Mouse (Mus musculus) kidney, postnatal 0 days (tissue): Measurements from ENCODE around the gene Grid2. TPM values are rescaled to one million over a fixed set of nuclear protein-coding genes. Genes with fewer than 3 reads are reported as not detected.

ENCODE experiments used
- ATAC-seq: fragments of 200-750 bp; cut with Nextera tagmentation; replicated peaks from 2 replicates; pipeline ENCODE4 v1.8.0; 2017; ENCODE audit warnings: low read depth, moderate number of reproducible peaks, moderate TSS enrichment, moderate library complexity; ENCODE audit not compliant: low FRiP score
- DNase-seq: peaks from one replicate; pipeline ENCODE4 v3.0.0-alpha.2; 2016; ENCODE audit warnings: low spot score
- H3K27ac ChIP-seq: fragments of 300-500 bp; sonication (generic); 2 replicates; pipeline ENCODE4 v1.5.1; 2014; ENCODE audit warnings: mild to moderate bottlenecking
- H3K27me3 ChIP-seq: fragments of 300-500 bp; sonication (generic); 2 replicates; pipeline ENCODE4 v1.6.1; 2014; ENCODE audit warnings: low read length, mixed read lengths; ENCODE audit not compliant: insufficient read depth
- H3K36me3 ChIP-seq: fragments of 300-500 bp; sonication (generic); 2 replicates; pipeline ENCODE4 v1.6.1; 2014; ENCODE audit warnings: low read length, mixed read lengths; ENCODE audit not compliant: insufficient read depth
- H3K4me1 ChIP-seq: fragments of 300-500 bp; sonication (generic); replicated peaks from 2 replicates; pipeline ENCODE4 v1.6.1; 2014; ENCODE audit warnings: antibody characterized with exemption, low read length, mixed read lengths; ENCODE audit not compliant: insufficient read depth
- H3K4me2 ChIP-seq: fragments of 300-500 bp; sonication (generic); 2 replicates; pipeline ENCODE4 v1.6.1; 2014; ENCODE audit warnings: mild to moderate bottlenecking, low read length, moderate library complexity, mixed read lengths
- H3K4me3 ChIP-seq: fragments of 300-500 bp; sonication (generic); replicated peaks from 2 replicates; pipeline ENCODE4 v1.5.1; 2014; ENCODE audit warnings: low read depth, low read length
- H3K9ac ChIP-seq: fragments of 300-500 bp; sonication (generic); 2 replicates; pipeline ENCODE4 v1.6.1; 2014; ENCODE audit warnings: low read depth, low read length
- H3K9me3 ChIP-seq: fragments of 300-500 bp; sonication (generic); replicated peaks from 2 replicates; pipeline ENCODE4 v1.6.1; 2016; ENCODE audit warnings: low read length, inconsistent platforms, mixed read lengths
- CTCF ChIP-seq: IDR thresholded peaks from 2 replicates; pipeline ENCODE4 v1.5.1; 2016; ENCODE audit warnings: antibody characterized with exemption, low read depth, mild to moderate bottlenecking, moderate library complexity
- WGBS: fragments of 180-500 bp; shearing (Covaris S2); extraction: QIAGEN DNeasy Blood & Tissue Kit; methylation state at CpG from one replicate; pipeline ENCODE4 v1.1.7; 2014; 5-methylcytosine and 5-hydroxymethylcytosine counted together
- polyA plus RNA-seq: library from polyadenylated mRNA; unstranded; fragments of >200 nt; fragmentation: Nextera tagmentation; extraction: Ambion mirVana; gene quantifications from 2 replicates; pipeline ENCODE4 v1.2.1, GENCODE M21; 2015

The Grid2 gene
- polyA plus RNA-seq, 1 experiment from 2014 or later: 0.21 TPM

DNA sequence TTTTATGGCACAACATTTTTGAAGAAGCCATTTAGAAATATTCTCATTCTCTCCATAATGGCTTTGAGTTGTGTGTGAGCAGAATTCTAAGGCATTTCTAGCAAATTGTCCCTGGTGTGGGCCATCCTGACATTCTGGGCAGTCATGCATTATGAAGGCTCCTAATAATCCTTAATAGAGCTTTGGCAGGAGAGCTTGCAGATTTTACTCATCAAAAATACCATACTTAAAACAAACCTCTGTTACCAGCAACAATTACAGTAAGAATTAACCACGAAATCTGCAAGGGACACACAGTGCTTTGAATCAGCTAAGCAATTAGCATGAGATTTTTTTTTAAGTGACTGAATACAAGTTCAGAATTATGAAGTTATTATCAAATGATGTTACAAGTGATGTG lies 1053.0 kb downstream of the Grid2 start:
- TF ChIP-seq CTCF: no peak
- H3K4me1 ChIP-seq: no peaks in the 10 kb centered on the region
- ATAC-seq: no peak
- no peak overlapping the region for H3K9ac ChIP-seq
- 78% methylated on average over 1 of the region's 1 CpGs for WGBS
- no peak overlapping the region for H3K4me2 ChIP-seq
- H3K27me3 ChIP-seq: no peaks in the 10 kb centered on the region
- H3K27ac ChIP-seq: no peak overlapping the region
- H3K36me3 ChIP-seq: no peaks in the 10 kb centered on the region
- DNase-seq: no peak
- H3K4me3 ChIP-seq: no peak overlapping the region
- H3K9me3 ChIP-seq: no peaks in the 10 kb centered on the region

DNA sequence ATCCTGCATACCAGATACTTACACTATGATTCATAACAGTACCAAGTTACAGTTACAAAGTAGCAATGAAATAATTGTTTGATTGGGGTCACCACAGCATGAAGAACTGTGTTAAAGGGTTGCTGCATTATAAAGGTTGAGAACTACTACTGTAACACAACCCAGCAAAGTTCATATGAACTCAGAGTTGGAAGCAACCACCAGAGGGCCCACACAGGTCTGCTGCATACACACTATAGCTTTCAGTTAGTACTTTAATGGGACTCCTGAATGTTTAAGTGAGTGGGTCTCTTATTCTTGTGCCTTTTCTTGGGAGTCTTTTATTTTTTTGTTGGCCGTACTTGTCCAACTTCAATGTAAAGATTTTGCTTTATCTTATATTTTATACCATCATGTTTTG lies 1057.5 kb downstream of the Grid2 start:
- H3K9ac ChIP-seq: no peak overlapping the region
- H3K36me3 ChIP-seq: no peaks in the 10 kb centered on the region
- no peaks in the 10 kb centered on the region for H3K4me1 ChIP-seq
- H3K27ac ChIP-seq: no peak overlapping the region
- H3K9me3 ChIP-seq: no peaks in the 10 kb centered on the region
- H3K4me2 ChIP-seq: no peak overlapping the region
- 93% methylated on average over 1 of the region's 1 CpGs for WGBS
- TF ChIP-seq CTCF: peak; percentile 40; the same call in 1 of the 2 replicates
- no peak overlapping the region for H3K4me3 ChIP-seq
- DNase-seq (peak; percentile 22), ATAC-seq (no peak)
- H3K27me3 ChIP-seq: no peaks in the 10 kb centered on the region

DNA sequence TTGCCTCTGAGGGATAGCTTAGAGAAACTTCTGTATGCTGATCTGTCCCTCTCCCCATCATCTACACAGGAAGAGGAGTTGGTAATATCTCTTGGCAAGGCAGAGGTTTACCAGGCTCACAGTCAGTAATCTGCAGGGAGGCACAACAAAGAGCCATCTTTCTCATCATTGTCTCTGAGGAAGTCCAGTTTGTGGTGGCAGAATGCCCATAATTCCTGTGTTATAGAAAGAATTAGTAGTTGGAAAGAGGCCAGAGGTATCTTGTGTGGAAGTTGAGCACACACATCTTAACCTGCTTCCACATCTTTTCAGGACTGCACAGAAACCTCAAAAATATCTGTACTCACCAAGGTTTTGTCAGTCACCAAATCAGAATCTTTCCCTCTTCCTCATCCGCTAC lies 1071.3 kb downstream of the Grid2 start:
- no peak overlapping the region for H3K4me2 ChIP-seq
- no peaks in the 10 kb centered on the region for H3K4me1 ChIP-seq
- H3K9me3 ChIP-seq: no peaks in the 10 kb centered on the region
- no peak overlapping the region for H3K9ac ChIP-seq
- no peak for TF ChIP-seq CTCF
- H3K4me3 ChIP-seq: no peak overlapping the region
- H3K27ac ChIP-seq: no peak overlapping the region
- no peaks in the 10 kb centered on the region for H3K36me3 ChIP-seq
- 79% methylated on average over 1 of the region's 1 CpGs for WGBS
- no peak for DNase-seq
- no peak for ATAC-seq
- H3K27me3 ChIP-seq: no peaks in the 10 kb centered on the region

DNA sequence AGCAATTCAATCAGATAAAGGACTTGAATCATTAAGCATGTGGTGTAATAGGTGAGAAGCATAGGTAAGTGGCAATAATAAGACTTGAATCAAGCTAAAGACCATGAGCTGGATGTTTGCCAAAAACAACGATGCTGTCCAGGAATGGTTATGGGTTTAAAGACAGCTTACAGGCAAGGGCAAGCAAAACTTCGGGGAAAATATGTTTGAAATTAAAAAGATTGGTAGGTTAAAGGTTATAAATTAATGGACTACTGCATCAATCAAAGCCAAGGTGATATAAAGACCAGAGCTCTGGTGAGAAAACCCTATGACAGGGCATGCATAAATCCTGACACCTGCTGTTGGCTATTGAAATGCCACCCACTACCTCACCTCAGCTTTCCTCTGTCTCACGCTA lies 1072.2 kb downstream of the Grid2 start:
- TF ChIP-seq CTCF: peak; percentile 31; the same call in 1 of the 2 replicates
- no peaks in the 10 kb centered on the region for H3K36me3 ChIP-seq
- 45% methylated on average over 3 of the region's 3 CpGs for WGBS
- H3K9me3 ChIP-seq: no peaks in the 10 kb centered on the region
- no peaks in the 10 kb centered on the region for H3K4me1 ChIP-seq
- DNase-seq (peak; percentile 2), ATAC-seq (no peak)
- H3K4me3 ChIP-seq: no peak overlapping the region
- no peak overlapping the region for H3K27ac ChIP-seq
- H3K4me2 ChIP-seq: no peak overlapping the region
- no peaks in the 10 kb centered on the region for H3K27me3 ChIP-seq
- H3K9ac ChIP-seq: no peak overlapping the region

DNA sequence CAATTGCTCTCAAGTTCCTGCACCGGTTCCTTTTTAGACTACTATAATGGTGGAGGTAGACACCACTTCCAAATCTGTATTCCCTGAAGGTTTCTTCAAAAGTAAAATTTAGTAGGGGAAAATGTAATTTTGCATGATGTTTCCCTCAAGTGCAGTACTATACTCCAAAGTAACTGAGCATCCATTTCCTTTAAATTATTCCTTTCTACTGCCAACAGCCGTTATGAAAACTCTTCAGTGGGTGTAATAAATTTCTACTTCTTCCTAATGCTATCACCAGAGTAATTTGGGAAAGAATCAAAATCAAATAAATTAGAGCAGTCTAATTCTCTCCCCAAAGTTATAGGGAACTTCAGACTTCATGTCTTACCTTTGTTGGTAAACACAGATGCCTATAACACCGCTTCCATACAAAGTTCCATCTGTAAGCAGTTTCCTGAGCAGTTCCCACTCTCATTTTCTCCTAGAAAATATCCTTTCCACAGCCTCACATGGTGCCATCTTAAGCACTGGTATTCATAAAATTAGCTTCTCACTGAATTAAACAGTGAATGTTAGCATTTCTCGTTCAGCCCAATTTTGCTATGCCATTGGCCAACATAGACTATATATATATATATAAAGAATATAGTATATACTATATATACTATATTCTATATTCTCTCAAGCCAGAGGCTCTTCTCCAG lies 1142.9 kb downstream of the Grid2 start:
- WGBS: 82% methylated on average over 4 of the region's 4 CpGs
- H3K4me2 ChIP-seq: no peak overlapping the region
- ATAC-seq: no peak

DNA sequence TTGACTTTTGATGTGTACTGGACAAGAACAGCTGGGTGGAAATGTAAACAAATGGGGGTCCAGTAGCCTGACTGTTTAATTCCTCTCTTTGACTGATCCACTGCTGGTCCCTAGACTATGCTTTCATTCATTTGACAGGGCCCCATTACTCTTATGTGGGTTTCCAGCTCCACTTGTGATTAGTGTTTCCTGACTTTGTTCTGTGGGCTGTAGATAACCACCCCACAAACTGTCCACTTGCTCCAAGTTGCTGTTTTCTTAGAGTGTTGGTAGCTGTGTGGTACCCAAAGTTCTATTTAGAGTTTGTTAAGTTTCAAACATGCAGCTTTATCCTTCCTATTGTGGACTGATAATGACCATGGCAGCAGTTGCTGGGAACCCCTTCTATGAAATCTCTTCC lies 1172.0 kb downstream of the Grid2 start:
- no peaks in the 10 kb centered on the region for H3K36me3 ChIP-seq
- H3K27ac ChIP-seq: no peak overlapping the region
- no peaks in the 10 kb centered on the region for H3K9me3 ChIP-seq
- no peaks in the 10 kb centered on the region for H3K27me3 ChIP-seq
- no peak for ATAC-seq
- no peaks in the 10 kb centered on the region for H3K4me1 ChIP-seq
- H3K4me3 ChIP-seq: no peak overlapping the region
- no peak overlapping the region for H3K9ac ChIP-seq
- no peak overlapping the region for H3K4me2 ChIP-seq
- no peak for DNase-seq
- no peak for TF ChIP-seq CTCF

More for the DNA sequence above, 1142.9 kb downstream of the Grid2 start:
- H3K27ac ChIP-seq: no peak overlapping the region
- no peaks in the 10 kb centered on the region for H3K36me3 ChIP-seq
- no peaks in the 10 kb centered on the region for H3K9me3 ChIP-seq
- no peak for TF ChIP-seq CTCF
- H3K9ac ChIP-seq: no peak overlapping the region
- H3K27me3 ChIP-seq: no peaks in the 10 kb centered on the region
- no peak overlapping the region for H3K4me3 ChIP-seq
- H3K4me1 ChIP-seq: no peaks in the 10 kb centered on the region
- no peak for DNase-seq

DNA sequence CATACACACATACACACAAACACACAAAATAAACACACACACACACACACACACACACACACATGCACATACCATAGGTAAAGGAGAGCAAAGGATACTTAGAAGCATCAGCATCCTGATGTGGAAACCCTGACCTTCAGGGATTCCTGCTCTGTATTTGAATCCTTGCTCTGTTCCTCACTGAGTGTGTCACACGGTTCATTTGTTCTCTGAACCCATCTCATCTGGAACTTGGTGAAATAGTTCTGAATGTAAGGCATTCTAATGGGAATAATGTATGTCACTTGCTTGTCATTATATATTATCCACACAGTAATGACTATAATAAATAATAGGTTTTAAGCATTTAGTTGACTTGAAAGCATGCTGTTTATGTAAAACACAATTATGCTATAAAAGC lies 1173.2 kb downstream of the Grid2 start:
- no peak for ATAC-seq
- H3K27ac ChIP-seq: no peak overlapping the region
- H3K4me2 ChIP-seq: no peak overlapping the region
- H3K27me3 ChIP-seq: no peaks in the 10 kb centered on the region
- no peak for DNase-seq
- H3K9ac ChIP-seq: no peak overlapping the region
- no peaks in the 10 kb centered on the region for H3K9me3 ChIP-seq
- TF ChIP-seq CTCF: no peak
- WGBS: 42% methylated on average over 1 of the region's 1 CpGs
- no peak overlapping the region for H3K4me3 ChIP-seq
- no peaks in the 10 kb centered on the region for H3K36me3 ChIP-seq
- H3K4me1 ChIP-seq: no peaks in the 10 kb centered on the region
